Mouse (Mus musculus) liver, embryonic 16.5 days (tissue): ENCODE data around the gene Ern1. TPM values are rescaled to one million over a fixed set of nuclear protein-coding genes. Genes with fewer than 3 reads are reported as not detected.
"Not testable (repeated sequence)": the region's sequence is repeated elsewhere in the genome, so short reads cannot be mapped to it uniquely, and the experiment has no call there.

ENCODE experiments used
- ATAC-seq: fragments of 200-750 bp; cut with Nextera tagmentation; 2 replicates; pipeline ENCODE4 v1.8.0; 2017; ENCODE audit warnings: low read depth, mild to moderate bottlenecking, moderate number of reproducible peaks, moderate library complexity
- H3K27ac ChIP-seq: fragments of 300-500 bp; sonication (generic); 2 replicates; pipeline ENCODE4 v1.5.1; 2014; ENCODE audit warnings: mild to moderate bottlenecking, low read length
- H3K27me3 ChIP-seq: fragments of 300-500 bp; sonication (generic); 2 replicates; pipeline ENCODE4 v1.6.1; 2014; ENCODE audit warnings: low read depth, low read length, mixed read lengths; ENCODE audit not compliant: control insufficient read depth, insufficient read depth
- H3K36me3 ChIP-seq: fragments of 300-500 bp; sonication (generic); 2 replicates; pipeline ENCODE4 v1.6.1; 2014; ENCODE audit warnings: mild to moderate bottlenecking; ENCODE audit not compliant: control insufficient read depth, insufficient read depth
- H3K4me1 ChIP-seq: fragments of 300-500 bp; sonication (generic); 2 replicates; pipeline ENCODE4 v1.6.1; 2014; ENCODE audit warnings: low read depth, low read length, mixed read lengths; ENCODE audit not compliant: control insufficient read depth
- H3K4me2 ChIP-seq: fragments of 300-500 bp; sonication (generic); 2 replicates; pipeline ENCODE4 v1.6.1; 2014; ENCODE audit warnings: low read depth, low read length, mixed read lengths
- H3K4me3 ChIP-seq: fragments of 300-500 bp; sonication (generic); 2 replicates; pipeline ENCODE4 v1.5.1; 2014; ENCODE audit warnings: low read depth, mild to moderate bottlenecking, low read length
- H3K9ac ChIP-seq: fragments of 300-500 bp; sonication (generic); 2 replicates; pipeline ENCODE4 v1.6.1; 2014; ENCODE audit warnings: low read depth, low read length
- H3K9me3 ChIP-seq: fragments of 300-500 bp; sonication (generic); replicated peaks from 2 replicates; pipeline ENCODE4 v1.6.1; 2016; ENCODE audit warnings: low read length; ENCODE audit not compliant: control insufficient read depth
- WGBS: fragments of 180-500 bp; shearing (Covaris S2); extraction: QIAGEN DNeasy Blood & Tissue Kit; methylation state at CpG from one replicate; pipeline ENCODE4 v1.1.7; 2014; ENCODE audit not compliant: insufficient replicate concordance; 5-methylcytosine and 5-hydroxymethylcytosine counted together
- polyA plus RNA-seq: library from polyadenylated mRNA; unstranded; fragments of >200 nt; fragmentation: Nextera tagmentation; extraction: Ambion mirVana; gene quantifications from 2 replicates; pipeline ENCODE4 v1.2.1, GENCODE M21; 2015

Ern1 gene
- polyA plus RNA-seq, 1 experiment from 2014 or later = 5.2 TPM

DNA sequence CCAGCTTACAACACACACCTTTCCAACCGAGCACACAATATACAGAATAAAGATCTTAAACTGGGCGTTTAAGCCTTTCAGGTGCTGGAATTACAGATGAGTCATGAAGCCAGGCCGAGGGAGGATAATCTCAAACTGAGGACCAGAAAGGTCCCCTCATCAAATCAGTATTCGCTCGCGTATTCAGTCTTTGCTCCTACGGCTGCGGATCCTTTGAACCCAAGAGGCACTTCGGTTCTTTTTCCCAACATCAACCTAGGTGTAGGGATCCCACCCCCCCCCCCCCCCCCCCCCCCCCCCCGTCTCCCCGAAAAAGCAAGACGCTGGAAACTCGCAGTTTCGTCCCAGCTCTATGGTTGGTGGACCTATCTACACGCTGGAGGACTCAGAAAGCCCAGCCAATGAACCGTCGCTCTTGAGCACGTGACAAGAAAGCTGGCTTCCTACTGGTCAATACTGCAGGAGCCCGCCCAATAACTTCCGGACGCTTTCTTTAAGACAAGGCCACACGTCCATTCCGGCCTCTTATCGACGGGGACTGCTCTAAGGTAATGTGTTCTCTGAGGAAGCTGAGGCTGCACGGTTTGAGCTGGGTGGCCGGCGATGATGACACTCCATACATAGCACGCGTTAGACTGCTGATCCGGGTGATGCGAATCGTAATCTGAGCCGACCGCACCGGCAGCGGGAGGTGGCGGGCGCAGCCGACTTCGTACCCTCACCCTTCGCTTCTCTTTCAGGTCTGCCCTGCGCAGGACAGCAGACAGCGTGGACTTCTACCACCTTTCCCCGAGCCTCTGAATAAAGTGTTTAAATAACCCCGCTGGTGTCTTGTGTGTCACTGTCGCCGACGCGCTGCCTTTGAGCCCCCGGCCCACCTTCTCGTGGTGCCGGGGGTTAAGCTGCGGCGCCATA is 13.0 kb upstream of the Ern1 start:
- H3K27ac ChIP-seq = peak overlapping the region; percentile 95
- peak overlapping the region; percentile 89 for H3K4me3 ChIP-seq
- no peaks in the 10 kb centered on the region for H3K36me3 ChIP-seq
- H3K4me2 ChIP-seq = peak overlapping the region; percentile 92
- H3K9me3 ChIP-seq = no peaks in the 10 kb centered on the region
- peak overlapping the region; percentile 94 for H3K9ac ChIP-seq
- ATAC-seq = peak; percentile 98
- no peaks in the 10 kb centered on the region for H3K27me3 ChIP-seq
- H3K4me1 ChIP-seq = peaks cover 11% of the 10 kb centered on the region
- WGBS = under 1% methylated on average over 55 of the region's 55 CpGs

DNA sequence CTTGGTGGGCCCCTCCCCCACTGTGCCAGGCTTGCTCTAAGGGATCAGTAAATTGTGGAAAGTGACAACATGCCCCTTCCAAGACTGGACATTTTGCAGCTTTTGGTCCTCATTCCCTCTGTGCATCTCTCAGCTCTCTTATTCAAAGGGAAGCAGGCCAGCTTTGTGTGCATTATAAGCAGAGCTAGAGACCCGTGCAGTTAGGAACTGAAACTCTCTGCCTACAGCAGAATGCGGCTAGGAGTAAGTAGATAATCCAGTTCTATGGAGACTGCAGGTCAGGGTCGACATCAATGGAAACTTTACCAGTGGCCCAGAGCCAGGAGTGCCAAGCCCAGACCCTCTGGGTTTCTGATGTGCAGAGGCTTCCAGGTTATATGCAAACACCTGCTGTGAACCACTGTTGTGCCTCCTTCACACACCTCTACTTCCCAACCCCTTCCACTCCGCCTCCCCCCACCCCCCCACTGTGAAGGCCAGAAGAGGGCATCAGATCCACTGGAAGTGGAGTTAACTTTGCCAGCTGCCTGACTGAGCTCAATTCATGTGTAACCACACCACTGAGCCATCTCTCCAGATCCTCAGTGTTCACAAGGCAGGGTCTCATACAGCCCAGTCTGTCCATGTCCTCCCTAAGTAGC is 11.2 kb upstream of the Ern1 start:
- Histone ChIP-seq H3K4me3 (no peak overlapping the region), H3K4me2 (no peak overlapping the region), H3K36me3 (no peaks in the 10 kb centered on the region), H3K9ac (no peak overlapping the region), H3K9me3 (no peaks in the 10 kb centered on the region), H3K27ac (no peak overlapping the region), H3K27me3 (no peaks in the 10 kb centered on the region), H3K4me1 (peaks cover 14% of the 10 kb centered on the region)
- ATAC-seq = no peak
- WGBS = 49% methylated on average over 4 of the region's 4 CpGs

DNA sequence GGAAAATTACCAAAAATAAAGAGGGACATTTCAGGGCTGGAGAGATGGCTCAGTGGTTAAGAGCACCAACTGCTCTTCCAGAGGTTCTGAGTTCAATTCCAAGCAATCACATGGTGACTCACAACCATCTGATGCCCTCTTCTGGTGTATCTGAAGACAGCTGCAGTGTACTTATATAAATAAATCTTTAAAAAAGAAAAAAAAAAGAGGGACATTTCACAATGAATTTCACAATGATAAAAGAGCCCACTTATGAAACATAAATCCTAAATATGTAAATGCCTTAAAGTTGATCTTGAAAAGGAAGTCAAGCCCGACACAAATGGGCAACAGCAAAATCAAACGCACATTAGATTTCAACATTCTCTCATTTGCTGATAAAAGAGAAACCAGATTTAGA is 10.3 kb upstream of the Ern1 start:
- Histone ChIP-seq H3K9me3 (no peaks in the 10 kb centered on the region), H3K36me3 (no peaks in the 10 kb centered on the region), H3K9ac (no peak overlapping the region), H3K27ac (no peak overlapping the region), H3K4me3 (no peak overlapping the region), H3K4me1 (peaks cover 14% of the 10 kb centered on the region), H3K4me2 (no peak overlapping the region), H3K27me3 (no peaks in the 10 kb centered on the region)
- no peak for ATAC-seq
- 57% methylated on average over 2 of the region's 2 CpGs for WGBS

DNA sequence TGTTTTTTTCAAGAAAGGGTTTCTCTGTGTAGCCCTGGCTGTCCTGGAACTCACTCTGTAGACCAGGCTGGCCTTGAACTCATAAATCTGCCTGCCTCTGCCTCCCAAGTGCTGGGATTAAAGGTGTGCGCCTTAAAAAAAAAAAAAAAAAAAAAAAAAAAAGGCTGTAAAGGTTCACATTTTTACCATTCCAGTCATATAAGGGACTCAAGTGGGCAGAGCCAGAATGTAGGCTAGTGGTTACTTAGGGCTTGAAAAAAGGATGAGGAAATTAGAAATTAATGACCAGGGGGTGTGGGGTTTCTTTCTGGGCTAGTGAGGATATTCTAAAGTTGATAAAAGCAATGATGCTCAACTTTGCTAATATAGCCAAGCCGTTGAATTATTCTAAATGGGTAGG is 9.4 kb upstream of the Ern1 start:
- H3K36me3 ChIP-seq, ATAC-seq, H3K4me3 ChIP-seq, H3K9ac ChIP-seq, H3K4me2 ChIP-seq, H3K9me3 ChIP-seq, H3K27me3 ChIP-seq, H3K27ac ChIP-seq: not testable (repeated sequence)
- 81% methylated on average over 2 of the region's 2 CpGs for WGBS
- H3K4me1 ChIP-seq = peaks cover 14% of the 10 kb centered on the region

- WGBS = 54% methylated on average over 7 of the region's 7 CpGs
- H3K4me2 ChIP-seq = no peak overlapping the region
- H3K36me3 ChIP-seq = no peaks in the 10 kb centered on the region
- peak; percentile 77 for ATAC-seq
- H3K9ac ChIP-seq = no peak overlapping the region
- H3K9me3 ChIP-seq = no peaks in the 10 kb centered on the region
- H3K27ac ChIP-seq = peak overlapping the region; percentile 20; the same call in 1 of the 2 replicates
- no peaks in the 10 kb centered on the region for H3K27me3 ChIP-seq
- no peak overlapping the region for H3K4me3 ChIP-seq
- H3K4me1 ChIP-seq = peaks cover 9% of the 10 kb centered on the region
Observed at GRCm38 (mm10) chr11:106492984-106493669, 5.5 kb upstream of the Ern1 start.

DNA sequence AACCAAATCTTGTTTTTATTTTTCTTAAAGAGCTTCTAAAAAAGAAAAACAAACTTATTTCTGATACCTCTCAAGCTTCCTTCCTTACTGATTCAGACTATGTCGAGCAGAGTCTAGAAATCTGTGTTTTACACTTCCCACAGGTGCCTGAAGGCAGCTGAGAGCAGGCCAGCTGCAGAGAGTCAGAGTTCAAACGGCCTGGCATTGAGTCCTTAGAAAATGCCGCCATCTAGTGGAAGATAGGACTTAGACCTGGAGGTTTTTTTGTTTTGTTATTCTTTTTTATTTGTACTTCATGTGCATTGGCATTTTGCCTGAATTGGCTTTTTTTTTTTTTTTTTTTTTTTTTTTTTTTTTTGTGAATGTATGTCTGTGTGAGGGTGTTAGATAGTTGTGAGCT is 3.7 kb upstream of the Ern1 start:
- H3K4me3 ChIP-seq = no peak overlapping the region
- no peaks in the 10 kb centered on the region for H3K27me3 ChIP-seq
- no peak overlapping the region for H3K4me2 ChIP-seq
- peaks cover 12% of the 10 kb centered on the region for H3K4me1 ChIP-seq
- no peak for ATAC-seq
- H3K9ac ChIP-seq = no peak overlapping the region
- no peaks in the 10 kb centered on the region for H3K36me3 ChIP-seq
- 0% methylated on average over 3 of the region's 3 CpGs for WGBS
- no peak overlapping the region for H3K27ac ChIP-seq
- no peaks in the 10 kb centered on the region for H3K9me3 ChIP-seq

GRCm38 (mm10) chr11:106490600-106490999 is 2.9 kb upstream of the Ern1 start:
- WGBS = 67% methylated on average over 6 of the region's 6 CpGs

GRCm38 (mm10) chr11:106490057-106490456 is 2.4 kb upstream of the Ern1 start:
- 61% methylated on average over 10 of the region's 10 CpGs for WGBS
- no peak overlapping the region for H3K4me3 ChIP-seq
- H3K27ac ChIP-seq = no peak overlapping the region
- H3K9me3 ChIP-seq = no peaks in the 10 kb centered on the region
- H3K4me1 ChIP-seq = peaks cover 17% of the 10 kb centered on the region
- H3K4me2 ChIP-seq = no peak overlapping the region
- H3K9ac ChIP-seq = no peak overlapping the region
- H3K36me3 ChIP-seq = no peaks in the 10 kb centered on the region
- H3K27me3 ChIP-seq = no peaks in the 10 kb centered on the region
- ATAC-seq = no peak

More at GRCm38 (mm10) chr11:106490600-106490999, 2.9 kb upstream of the Ern1 start:
- not testable (repeated sequence) for H3K4me3 ChIP-seq, H3K9me3 ChIP-seq, H3K27ac ChIP-seq, H3K4me2 ChIP-seq, H3K36me3 ChIP-seq, H3K9ac ChIP-seq, H3K27me3 ChIP-seq, ATAC-seq
- H3K4me1 ChIP-seq = peaks cover 13% of the 10 kb centered on the region
